Mouse (Mus musculus) retina, postnatal 7 days (tissue): Measurements from ENCODE around the gene Nrbf2.

Source experiments
- DNase-seq: peaks from one replicate; pipeline ENCODE4 v3.0.0-alpha.2; 2012; ENCODE audit warnings: low read depth, low spot score

The Nrbf2 gene

GRCm38 (mm10) chr10:67285176-67285814, at the start of gene Nrbf2:
Nrbf2 (minus strand) TSS chr10:67285305.
- DNase-seq = peak; percentile 88

- DNase-seq = no peak
These were observed 45.5 kb upstream of the Nrbf2 start for GRCm38 (mm10) chr10:67330580-67330979.

GRCm38 (mm10) chr10:67329661-67330060, 44.6 kb upstream of the Nrbf2 start:
- DNase-seq = no peak

GRCm38 (mm10) chr10:67328208-67328607, 43.1 kb upstream of the Nrbf2 start:
- DNase-seq = no peak

- DNase-seq = no peak
These were observed 38.9 kb upstream of the Nrbf2 start for GRCm38 (mm10) chr10:67324036-67324435.

- DNase-seq = no peak
These were observed 36.3 kb upstream of the Nrbf2 start for GRCm38 (mm10) chr10:67321396-67321795.

- DNase-seq = no peak
These were observed 35.2 kb upstream of the Nrbf2 start for GRCm38 (mm10) chr10:67320207-67320859.

GRCm38 (mm10) chr10:67319016-67319725, 34.1 kb upstream of the Nrbf2 start:
- no peak for DNase-seq

- DNase-seq = no peak
These were observed 32.9 kb upstream of the Nrbf2 start for GRCm38 (mm10) chr10:67317931-67318460.

GRCm38 (mm10) chr10:67314811-67315435, 29.8 kb upstream of the Nrbf2 start:
- peak; percentile 50 for DNase-seq

- no peak for DNase-seq
These were observed 27.4 kb upstream of the Nrbf2 start for GRCm38 (mm10) chr10:67312456-67312855.

GRCm38 (mm10) chr10:67311277-67311959, 26.3 kb upstream of the Nrbf2 start:
- peak; percentile 46 for DNase-seq

GRCm38 (mm10) chr10:67309483-67310138, 24.5 kb upstream of the Nrbf2 start:
- DNase-seq = no peak

- no peak for DNase-seq
These were observed 17.2 kb upstream of the Nrbf2 start for GRCm38 (mm10) chr10:67302340-67302739.

GRCm38 (mm10) chr10:67301046-67301445, 15.9 kb upstream of the Nrbf2 start:
- DNase-seq = no peak

GRCm38 (mm10) chr10:67299285-67299684, 14.2 kb upstream of the Nrbf2 start:
- no peak for DNase-seq

- no peak for DNase-seq
These were observed 13.8 kb upstream of the Nrbf2 start for GRCm38 (mm10) chr10:67298856-67299255.

- no peak for DNase-seq
These were observed 12.2 kb upstream of the Nrbf2 start for GRCm38 (mm10) chr10:67297175-67297855.

GRCm38 (mm10) chr10:67296482-67297152, 11.5 kb upstream of the Nrbf2 start:
- no peak for DNase-seq
